Mouse (Mus musculus) right cerebral cortex, adult 18-20 months (tissue): ENCODE measurements around the gene Drd3.

ENCODE experiments used
- DNase-seq: peaks from one replicate; pipeline ENCODE4 v3.0.0; 2022; ENCODE audit warnings: mixed read lengths

Gene Drd3

GRCm38 (mm10) chr16:43753751-43754150 lies at the start of gene Drd3:
Drd3 (plus strand) TSS chr16:43754026.
- no peak for DNase-seq

- no peak for DNase-seq
Measured at GRCm38 (mm10) chr16:43708335-43709061, 45.3 kb upstream of the Drd3 start.

DNA sequence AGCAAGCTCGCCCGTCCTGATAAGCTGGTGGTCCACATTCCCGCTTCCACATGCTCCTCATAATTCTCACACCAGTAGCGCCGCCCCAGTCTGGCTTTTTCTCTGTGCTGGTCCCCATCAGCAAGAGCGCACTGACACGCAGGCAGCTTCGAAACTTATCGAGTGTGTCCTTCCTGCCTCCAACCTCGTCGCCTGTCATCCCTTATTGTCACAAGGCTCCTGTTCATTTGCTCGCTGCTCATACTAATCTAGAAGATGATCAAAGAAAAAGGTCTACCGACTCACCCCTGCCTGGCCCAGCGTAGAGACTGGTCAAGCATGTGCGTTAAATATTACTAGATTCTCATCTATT lies 44.8 kb upstream of the Drd3 start:
- DNase-seq, result no peak

DNA sequence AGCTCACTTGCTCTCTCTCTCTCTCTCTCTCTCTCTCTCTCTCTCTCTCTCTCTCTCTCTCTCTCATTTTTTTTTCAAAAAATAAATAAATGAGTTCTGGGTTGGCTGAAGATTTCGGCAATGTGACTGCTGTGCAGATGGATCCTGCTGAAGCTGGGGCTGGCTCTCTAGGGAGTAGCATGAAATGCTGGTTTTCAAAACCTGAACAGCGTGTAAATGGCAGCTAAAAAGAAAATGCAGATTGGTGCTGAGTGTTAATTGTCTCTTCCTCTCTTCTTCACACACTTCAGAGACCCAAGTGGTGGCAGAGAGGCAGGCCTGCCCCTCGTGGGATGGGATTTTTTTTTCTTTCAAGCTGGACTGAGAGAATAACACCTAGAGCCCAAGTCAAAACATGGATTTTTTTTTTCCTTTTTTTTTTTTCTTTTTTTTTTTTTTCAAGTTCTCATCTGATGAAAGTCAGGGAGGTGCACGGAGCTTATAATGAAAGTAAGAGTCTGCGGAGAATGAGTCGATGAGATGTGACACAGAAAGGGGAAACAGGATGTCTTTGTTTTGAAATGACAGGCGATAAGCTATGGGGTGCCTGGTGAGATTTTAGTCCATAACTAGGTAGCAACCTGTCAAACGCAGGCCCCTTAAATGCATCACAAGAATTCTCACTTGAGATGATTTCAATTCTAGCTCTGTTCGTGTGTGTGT lies 44.2 kb upstream of the Drd3 start:
- DNase-seq, result no peak

DNA sequence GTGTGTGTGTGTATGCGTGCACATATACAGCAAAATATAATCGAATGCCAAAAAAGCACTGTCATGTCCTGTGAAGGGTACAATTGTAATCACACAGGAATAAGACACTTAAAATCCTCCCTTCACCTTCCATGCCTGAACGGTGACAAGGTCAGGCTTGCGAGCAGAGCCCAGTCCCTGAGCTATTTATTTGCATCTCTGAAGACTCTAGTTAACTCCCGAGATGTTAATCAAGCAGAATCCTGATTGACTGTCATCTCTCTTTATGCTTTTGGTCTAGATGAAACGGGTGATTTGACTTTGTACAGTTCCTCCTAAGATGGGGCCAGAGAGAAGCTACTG lies 43.7 kb upstream of the Drd3 start:
- no peak for DNase-seq

DNA sequence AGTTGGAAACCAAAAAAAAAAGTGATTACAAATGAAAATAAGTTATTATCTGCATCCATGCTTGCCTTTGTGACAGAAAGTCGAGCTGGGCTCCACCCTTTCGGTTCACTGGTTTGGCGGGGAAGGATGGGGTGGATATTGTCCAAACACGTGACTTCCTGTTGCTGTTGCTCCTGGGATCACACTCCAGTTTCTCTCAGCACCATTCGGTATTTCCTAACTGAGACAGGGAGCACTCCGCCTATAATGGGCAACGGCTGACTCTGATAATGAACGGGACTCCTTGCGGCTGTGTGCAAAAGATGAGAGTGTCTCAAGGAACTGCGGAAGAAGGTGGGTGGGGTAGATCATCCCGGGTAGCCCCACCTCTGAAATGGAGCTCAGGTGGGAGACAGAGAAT lies 43.2 kb upstream of the Drd3 start:
- no peak for DNase-seq

- no peak for DNase-seq
Measured at GRCm38 (mm10) chr16:43711361-43711760, 42.5 kb upstream of the Drd3 start.

DNA sequence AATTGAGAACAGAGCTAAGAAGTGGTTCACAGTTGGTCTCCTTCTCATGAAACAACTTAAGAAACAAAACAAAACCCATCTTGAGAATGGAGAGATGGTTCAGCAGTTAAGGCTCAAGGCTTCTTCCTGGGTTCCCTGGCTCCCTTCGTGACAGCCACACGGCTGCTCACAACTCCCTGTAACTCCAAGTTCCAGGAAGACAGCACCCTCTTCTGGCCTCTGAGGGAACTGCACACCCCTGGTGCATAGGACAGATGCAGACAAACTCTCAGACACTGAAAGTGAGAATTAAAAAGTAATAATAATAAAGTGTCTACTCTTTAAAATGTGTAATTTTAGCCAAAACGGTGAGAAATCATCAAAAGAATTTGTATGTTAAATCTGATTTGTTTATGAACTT lies 29.4 kb upstream of the Drd3 start:
- no peak for DNase-seq

GRCm38 (mm10) chr16:43729506-43730221 lies 24.2 kb upstream of the Drd3 start:
- no peak for DNase-seq

DNA sequence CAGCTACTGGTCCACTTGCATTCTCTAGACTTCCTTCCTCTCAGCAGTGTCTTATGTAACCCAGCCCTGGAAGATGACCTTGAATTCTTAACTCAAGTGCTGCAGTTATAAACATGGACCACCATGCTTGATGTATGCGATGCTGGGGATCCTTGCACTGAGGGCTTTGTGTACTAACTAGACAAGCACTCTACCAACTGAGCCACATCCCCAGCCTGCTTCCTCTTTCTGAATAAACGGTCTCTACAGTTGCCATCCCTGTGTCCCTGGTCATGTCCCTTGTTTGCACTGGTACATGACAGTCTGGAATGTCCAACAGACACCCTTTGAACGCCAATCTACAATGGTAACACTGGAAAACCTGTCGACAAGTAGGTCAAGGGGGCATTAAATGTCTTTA lies 23.5 kb upstream of the Drd3 start:
- no peak for DNase-seq

GRCm38 (mm10) chr16:43732496-43732895 lies 21.3 kb upstream of the Drd3 start:
- DNase-seq, result no peak

GRCm38 (mm10) chr16:43732900-43733299 lies 20.9 kb upstream of the Drd3 start:
- no peak for DNase-seq

DNA sequence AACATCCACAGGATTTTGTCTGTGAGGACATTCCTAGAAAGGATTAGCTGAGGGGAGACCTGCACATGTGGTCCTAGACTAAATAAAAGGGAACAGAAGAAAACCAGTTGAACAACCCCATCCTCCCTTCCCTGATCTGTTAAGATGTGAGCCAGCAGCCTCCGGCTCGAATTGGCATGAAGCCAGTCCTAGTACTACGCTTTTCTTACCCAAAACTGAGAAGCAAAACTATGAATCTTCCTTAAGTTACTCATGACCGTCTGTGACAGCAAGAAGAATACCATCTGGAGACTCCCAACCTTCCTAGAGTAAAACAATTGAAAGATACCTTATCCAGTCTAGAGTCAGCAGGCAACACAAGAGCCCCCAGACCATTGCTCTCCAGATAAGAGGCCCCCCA lies 15.9 kb upstream of the Drd3 start:
- no peak for DNase-seq

GRCm38 (mm10) chr16:43740936-43741335 lies 12.9 kb upstream of the Drd3 start:
- DNase-seq, result no peak

- DNase-seq, result no peak
Measured at GRCm38 (mm10) chr16:43748424-43748823, 5.4 kb upstream of the Drd3 start.

DNA sequence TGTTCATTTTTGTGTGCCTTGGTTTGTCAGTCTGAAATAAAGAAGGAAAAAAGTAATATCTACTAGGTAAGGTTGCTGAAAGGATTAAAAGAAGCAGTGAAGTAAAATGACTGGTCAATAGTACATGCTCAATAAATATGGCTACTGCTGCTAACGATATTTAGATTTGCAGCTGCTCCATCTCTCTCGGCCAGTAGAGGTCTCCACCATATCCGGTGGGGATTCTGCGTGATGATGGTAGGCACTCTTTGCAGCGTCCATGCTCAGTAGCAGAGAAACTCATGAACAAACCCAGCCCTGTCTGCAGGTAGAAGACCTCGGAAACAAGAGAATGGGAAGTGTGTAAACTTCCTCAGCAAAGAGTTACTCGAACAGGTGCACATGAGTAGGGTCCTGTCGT lies 926 bp upstream of the Drd3 start:
- no peak for DNase-seq

- DNase-seq, result no peak
Measured at GRCm38 (mm10) chr16:43772358-43772757, 18.5 kb downstream of the Drd3 start.

DNA sequence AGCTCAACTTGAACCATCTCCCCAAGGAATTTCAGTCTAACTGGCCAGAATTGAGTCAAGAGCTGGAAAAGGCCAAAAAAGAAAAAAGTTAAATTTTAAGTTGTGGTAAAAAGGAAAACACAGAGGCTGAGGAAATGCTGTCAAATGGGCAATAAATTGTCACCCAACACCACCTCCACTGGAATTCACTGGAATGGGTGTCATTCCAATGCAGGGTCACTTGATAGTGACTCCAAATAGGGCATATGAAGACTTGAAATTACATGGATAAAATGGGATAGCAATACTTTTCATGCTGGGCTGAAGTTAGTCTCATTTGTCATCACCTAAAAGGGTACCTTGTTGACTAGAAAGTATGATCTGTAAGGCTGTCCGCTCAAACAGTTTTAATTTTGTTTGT lies 18.9 kb downstream of the Drd3 start:
- DNase-seq, result no peak

GRCm38 (mm10) chr16:43773506-43773905 lies 19.7 kb downstream of the Drd3 start:
- DNase-seq, result no peak

DNA sequence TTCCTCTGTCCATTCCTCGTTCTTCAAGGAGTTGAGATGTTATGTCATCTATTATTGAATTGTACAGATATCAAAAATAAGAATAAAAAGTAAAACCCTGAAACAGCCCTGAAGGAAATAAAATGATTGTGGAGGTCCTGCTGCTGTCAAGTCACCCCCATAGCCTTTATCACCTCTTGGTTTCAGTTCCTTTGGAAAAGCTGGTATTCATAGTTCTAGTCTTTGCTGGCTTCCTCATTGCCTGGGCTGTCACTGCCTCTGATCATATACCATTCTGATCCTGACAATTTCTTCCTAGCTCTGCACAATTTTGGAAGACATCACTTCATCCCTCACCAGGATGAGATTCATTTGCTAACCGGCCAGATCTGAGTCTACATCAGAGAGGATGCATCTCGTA lies 23.1 kb downstream of the Drd3 start:
- DNase-seq, result no peak

- DNase-seq, result no peak
Measured at GRCm38 (mm10) chr16:43799541-43799940, 45.7 kb downstream of the Drd3 start.

DNA sequence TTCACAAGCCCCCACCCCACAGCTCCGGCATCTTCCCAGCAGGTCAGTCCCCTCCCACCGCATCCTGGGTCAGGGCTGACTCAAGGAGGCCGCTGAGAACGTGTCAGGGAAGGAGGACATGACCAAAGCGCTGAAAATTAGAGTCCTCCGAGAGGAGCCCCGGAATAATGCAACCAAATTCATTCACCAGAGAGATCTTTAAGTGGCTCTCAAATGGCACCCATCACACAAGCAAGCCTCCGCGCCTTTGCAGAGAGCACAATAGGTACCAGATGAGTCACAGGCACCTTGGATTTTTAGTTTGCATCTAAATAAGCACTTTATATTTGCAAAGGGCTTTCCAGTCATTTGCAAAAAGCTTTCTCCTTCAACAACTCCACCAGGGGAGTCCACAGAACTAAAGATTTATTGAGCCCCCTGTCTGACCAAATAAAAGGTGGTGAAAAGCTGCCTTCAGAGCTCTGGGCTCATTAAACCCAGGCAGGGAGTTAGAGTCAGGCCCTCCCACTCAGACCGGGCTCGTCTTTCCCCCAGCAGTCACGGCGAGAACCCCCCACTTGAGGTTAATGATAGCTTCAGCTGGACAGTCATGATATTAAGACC lies 46.4 kb downstream of the Drd3 start:
- DNase-seq, result no peak

DNA sequence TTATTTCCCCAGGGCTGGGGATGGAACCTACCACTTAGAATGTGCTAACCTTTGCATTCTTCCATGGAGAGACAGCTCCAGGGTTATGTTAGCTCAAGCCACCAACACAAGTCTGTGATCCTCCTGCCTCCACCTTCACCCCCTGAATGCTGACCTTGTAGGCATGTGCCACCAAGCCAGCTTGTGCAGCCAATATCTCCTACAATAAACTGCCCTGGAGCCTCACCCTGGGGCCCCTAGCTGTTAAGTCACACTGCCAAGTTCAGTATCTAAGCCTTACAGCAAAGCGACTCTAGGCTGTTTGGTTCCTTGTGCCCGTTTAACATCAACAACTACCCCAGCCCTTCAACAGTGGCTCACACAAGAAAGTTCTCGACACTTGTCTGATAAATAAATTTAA lies 47.3 kb downstream of the Drd3 start:
- no peak for DNase-seq

DNA sequence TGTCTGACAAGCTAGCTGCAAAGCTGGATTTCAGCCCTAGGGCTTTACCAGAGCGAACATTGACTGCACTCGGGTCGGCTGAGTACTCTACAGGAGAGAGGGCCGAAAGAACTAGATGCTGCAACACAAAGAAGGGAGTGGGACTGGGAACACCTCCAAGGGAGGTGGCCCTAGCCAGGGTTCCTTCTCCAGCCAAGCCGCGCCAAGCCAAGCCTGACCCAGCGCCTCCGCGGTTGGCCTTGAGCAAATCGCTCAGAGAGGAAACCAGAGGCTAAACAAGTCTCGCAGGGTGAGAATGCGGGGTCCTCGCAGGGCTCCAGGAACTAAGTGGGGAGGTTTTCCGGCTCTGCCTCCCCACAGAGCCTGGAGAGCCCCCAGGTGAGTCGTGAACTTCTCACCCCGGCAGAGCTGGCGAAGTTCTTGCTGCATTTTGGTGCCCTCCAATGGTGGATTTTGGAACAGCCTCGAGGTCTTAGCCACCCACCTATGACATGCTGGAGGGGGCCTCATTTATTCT lies 48.0 kb downstream of the Drd3 start:
- DNase-seq, result peak; percentile 56
